Mouse (Mus musculus) cerebellum, adult 9-11 months (tissue): ENCODE data around the gene Man2a1.
A peak's percentile ranks its signal among the peaks of the same experiment; 100 is the strongest.

Experiments used
- DNase-seq: peaks from one replicate; pipeline ENCODE4 v3.0.0; 2022

The Man2a1 gene

DNA sequence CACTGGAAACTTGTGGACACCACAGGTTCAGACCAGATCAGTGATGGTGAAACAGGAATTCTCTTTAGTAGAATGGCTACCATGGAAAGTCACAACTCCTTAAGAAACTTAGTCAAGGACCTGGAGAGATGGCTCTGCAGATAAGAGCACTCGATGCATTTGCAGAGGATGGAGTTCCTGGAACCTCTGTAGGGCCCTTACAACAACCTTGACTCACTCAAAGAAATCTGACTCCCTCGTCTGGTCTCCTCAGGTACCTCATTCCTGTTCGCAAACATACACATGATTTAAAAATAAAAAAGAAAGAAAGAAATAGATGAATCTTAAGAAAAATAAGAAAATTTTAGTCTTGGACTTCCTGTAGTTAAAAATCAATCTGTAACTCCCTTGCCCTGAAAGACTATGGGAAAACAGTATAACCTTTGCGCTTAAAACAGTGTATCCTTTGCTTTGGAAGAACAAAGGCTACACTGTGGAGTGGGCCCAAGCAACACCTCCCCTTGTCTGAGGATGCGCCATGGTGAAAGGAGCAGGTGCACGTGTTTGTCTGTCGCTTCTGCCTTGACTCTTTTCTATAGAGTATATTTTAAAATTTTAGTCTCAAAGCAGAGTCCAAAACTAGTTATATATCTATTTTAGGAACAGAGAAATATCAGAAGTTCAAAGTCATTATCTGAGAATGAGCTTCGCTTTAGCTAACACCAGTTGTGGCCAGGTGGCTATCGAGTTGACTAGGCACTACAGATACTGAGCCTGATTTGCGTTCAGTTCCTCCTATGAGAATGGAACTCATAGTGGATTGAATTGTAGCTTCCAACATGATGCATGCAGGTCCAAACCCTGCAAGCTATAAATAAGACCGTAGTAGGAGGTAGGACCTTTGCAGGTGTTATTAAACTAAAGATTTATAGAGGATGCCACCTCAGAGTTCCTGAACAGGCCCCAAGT, 163.9 kb downstream of the Man2a1 start:
- no peak for DNase-seq

DNA sequence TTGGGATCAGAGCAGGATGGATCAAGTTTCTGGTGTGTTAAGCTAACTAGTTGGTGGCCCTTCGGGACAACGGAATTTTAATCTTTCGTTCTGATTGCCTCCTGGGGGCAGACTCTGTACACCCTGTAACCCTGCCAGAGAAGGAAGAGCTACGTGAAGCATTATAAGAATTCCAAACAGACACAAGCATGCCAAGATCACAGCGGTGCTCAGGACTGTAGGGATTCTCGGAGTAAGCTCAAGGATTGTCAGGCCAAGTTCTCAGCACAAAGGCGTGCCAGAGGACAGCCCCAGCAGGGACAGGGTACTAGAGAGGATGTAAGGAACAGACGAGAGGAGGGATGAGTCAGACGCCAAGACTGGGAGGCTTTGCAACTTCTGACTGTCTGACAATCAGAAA, 164.8 kb downstream of the Man2a1 start:
- DNase-seq: peak; percentile 30

GRCm38 (mm10) chr17:64766507-64766906, 166.0 kb downstream of the Man2a1 start:
- DNase-seq: no peak

- no peak for DNase-seq
Observed at GRCm38 (mm10) chr17:64770277-64770676, 169.7 kb downstream of the Man2a1 start.

- no peak for DNase-seq
Observed at GRCm38 (mm10) chr17:64772611-64773010, 172.1 kb downstream of the Man2a1 start.

- DNase-seq: no peak
Observed at GRCm38 (mm10) chr17:64774218-64774617, 173.7 kb downstream of the Man2a1 start.

DNA sequence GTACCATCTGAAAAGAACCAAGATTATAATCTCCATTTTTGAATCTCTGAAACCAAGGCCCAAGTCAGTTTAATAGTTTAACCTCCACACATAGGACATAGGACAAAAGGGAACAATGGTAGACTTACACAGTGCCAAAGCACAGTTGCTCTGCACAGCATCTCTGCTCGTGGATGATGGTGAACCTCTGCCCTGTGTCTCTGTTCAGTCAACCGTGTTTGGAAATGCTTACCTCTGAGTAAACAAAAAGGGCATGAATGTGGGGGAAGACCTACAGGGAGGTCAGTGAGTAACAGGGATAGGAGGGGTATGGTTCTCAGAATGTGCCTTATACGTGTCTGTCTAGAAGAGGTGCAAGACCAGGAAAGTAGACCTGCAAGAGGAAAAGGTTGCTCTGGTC, 177.8 kb downstream of the Man2a1 start:
- DNase-seq: no peak

DNA sequence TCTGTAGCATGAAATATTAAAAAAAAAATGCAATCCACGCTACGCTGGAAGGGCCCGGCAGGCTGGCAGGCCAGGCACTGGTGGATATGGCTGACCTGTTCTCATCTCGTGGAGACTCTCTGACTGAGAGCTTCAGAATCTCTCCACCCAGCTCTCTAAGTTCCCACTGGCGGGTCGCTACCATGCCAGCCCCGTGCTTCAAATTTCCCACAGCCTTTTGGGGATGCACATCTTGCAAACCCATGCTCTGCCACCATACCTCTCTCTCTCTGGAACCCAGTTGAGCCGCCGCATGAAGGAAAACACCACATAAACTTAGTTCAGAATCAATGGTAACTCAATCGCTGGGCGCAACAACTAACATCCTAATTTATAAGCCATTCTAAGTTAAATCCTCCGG, 178.2 kb downstream of the Man2a1 start:
- DNase-seq: no peak

DNA sequence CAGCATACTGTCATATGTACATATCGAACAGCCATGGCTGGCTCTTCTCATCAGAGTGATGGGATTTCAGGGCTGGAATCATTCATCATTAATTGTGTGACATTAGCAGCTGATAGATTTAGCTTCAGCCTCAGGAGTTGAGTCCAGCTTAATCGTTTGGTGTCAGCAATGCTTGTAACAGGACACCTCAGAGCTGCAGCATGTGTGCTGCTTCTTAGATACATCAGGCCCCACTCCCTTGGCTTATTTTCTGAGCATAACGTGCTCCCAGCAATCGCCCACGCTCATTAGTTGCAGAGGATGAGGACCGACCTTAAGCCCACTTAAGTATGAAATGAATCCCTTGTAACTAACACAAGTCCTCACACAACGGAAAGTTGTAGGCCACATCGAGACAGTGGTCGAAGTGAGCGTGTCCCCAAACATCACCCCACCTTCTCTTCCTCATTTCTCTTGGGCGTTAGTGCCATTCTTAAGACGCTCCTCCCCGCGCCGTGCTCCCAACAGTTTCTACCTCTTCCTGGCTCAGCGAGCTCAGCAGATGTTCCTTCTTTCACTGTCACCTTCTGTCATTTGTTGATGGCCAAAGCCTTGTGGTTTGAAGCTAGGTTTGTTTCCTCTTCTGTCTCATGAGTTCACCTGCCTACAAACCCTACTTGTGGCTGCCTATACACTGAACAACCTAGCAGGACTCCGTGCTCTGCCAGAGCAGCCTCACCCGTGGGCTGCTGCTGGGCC, 180.4 kb downstream of the Man2a1 start:
- no peak for DNase-seq

DNA sequence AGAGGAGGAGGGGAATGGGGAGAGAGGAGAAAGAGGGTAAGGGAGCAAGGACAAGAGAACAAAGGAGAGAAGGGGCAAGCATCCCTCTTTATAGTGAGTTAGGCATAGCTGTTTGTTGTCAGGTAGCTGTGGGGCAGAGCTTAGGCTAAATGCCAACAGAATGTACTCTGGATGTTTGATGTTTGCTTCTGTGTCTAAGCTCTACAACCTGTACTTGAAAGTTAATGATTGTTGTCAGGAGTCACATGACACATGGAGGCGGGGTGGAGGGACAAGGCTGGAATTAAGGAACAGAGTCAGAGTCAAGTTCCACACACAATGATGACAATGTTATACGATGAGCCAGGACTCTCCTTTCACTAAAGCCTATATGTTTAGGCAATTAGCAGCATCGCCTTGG, 181.8 kb downstream of the Man2a1 start:
- DNase-seq: no peak

GRCm38 (mm10) chr17:64785961-64786360, 185.4 kb downstream of the Man2a1 start:
- DNase-seq: no peak

DNA sequence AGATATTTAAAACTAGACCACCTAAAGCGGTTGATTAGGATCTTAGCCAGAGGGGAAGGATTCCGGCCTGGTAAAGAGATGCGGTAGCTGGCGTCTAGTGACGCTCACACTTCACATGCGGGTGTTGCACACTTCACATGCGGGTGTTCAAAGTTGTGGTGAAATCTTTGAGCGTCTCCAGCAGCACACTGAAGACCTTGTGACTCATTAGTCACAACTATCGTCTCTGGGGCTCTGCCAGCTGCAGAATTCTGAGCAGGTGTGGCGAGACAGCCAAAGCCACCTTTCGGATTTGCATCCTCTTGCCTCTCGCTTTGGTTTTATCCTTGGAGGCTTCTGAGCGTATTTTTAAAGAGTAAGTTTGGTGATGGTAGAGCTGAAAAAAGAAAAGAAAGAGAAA, 187.8 kb downstream of the Man2a1 start:
- no peak for DNase-seq

DNA sequence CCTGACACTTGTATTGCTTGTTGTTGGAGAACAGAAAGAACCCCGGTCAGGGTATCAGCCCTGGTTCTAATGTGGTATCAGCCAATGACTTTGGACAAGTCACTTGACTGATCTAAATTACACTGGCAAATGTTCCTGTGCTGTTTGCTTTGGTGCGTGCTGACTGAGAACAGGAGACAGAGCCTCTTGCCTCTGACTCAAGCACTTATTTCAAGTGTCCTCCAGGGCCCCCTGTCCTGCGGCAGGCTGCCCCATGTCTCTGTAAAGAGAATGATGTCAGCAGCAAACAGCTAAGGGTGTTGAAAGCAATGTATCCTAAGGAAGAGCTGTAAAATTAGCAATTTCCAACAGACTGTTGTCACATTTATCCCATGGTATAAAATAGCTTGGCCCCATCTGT, 188.6 kb downstream of the Man2a1 start:
- DNase-seq: no peak

DNA sequence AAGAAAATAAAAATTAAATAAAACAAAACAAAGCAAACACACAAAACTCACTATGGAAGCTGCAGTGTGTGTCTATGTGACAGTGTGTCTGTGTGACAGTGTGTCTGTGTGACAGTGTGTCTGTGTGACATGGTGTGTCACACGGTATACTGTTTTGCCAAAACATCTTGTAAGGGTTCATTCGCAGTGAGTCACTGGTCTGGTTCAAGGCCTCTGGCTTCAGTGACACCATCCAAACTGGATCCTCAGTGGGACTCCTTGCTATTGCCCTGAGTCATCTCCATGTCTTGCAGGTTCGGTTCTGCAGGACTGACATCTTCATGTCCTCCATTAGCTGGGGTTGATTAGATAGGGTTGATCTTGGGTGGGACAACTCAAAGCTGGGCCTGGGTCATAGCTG, 191.5 kb downstream of the Man2a1 start:
- no peak for DNase-seq

- no peak for DNase-seq
Observed at GRCm38 (mm10) chr17:64792623-64793022, 192.1 kb downstream of the Man2a1 start.

DNA sequence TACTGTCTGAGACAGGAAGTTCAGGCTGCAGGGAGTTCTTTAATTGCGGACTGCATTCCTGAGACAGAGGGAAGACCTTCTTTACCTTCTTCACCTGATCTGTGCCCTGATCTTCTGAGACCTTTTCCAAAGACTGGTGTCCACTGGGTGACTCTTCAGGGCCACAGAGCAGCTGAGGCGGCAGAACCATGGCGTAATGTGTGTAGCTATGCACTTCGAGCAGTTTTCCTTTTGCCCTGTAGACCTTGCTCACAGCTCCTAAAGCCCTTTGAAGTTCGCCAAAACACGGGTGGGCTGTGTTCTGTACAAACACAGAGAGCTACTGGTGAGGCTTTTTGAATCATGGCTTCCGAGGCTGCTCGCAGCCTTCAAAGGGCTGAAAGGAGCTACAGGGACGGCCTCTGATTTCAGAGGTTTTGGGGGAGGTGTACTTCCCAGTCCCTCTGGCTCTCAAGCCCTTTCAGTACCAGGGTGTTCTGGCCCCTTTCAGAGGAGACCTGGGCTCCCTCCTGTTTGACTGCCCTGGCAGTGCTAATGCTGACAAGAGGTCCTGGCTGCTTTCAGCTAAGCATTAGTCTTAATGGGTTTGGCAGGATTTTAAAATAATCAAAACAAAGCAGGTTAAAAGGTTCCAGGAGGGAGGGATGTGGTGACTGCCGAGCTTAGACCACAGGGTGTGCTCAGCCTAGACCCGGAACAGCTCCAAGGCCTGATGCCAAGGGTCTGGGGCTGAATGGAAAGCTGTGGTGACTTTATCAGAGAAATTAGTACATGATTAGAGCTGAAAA, 201.8 kb downstream of the Man2a1 start:
- no peak for DNase-seq

DNA sequence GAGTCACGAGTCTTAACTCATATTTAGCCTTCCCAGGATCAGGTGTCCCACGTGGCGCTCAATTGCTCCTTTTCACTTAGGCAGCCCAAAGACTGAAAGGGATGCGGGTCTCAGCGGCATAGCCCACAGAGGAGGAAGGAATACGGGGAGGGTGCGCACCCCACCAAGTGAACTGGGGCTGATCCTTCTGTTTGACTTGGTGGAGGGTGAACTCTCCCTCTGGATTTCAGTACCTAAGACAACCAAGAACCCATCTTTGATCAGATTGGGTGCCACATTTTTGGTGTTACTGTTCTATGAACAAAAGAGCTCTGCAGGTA, 202.4 kb downstream of the Man2a1 start:
- no peak for DNase-seq
